ENCODE assay signal across 14 mouse cellular contexts in the genomic region with DNA sequence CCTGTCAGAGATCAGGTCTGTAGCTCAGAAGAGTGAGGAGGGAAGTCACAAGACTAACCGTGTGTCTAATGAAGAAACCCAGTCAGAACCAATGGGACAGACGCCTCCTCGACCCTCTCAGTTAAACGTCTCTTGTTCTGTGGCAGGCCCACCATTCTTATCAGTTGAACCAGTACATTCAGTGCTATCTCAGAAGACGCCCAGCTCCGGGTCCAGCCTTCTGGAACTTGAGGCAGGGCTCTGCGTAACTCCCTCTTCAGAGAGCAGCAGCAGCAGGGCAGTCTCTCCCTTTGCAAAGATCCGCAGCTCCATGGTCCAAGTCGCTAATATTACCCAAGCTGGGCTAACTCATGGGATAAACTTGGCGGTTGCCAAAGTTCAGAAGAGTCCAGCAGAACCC.
"Had no signal": no experiment of that assay in that cellular context is flagged by ENCODE, and none has a peak within 500 bp of the region (broad histone marks: within the 10 kb centered on the region; RNA-seq: fewer than 3 reads in every experiment).

No protein-coding gene starts in this region.

- ATAC-seq: intestine, postnatal 0 days; midbrain, embryonic 15.5 days had no signal

- H3K4me1 ChIP-seq: limb, embryonic 12.5 days; lung, embryonic 15.5 days; stomach, embryonic 15.5 days had no signal

- H3K27me3 ChIP-seq: limb, embryonic 12.5 days; lung, embryonic 15.5 days; midbrain, embryonic 15.5 days; neural tube, embryonic 12.5 days; stomach, embryonic 15.5 days had no signal

- H3K9ac ChIP-seq: limb, embryonic 12.5 days; lung, embryonic 15.5 days; midbrain, embryonic 15.5 days; neural tube, embryonic 12.5 days; stomach, embryonic 15.5 days had no signal

- H3K9me3 ChIP-seq: limb, embryonic 12.5 days; lung, embryonic 15.5 days; midbrain, embryonic 10.5 days; midbrain, embryonic 15.5 days; neural tube, embryonic 12.5 days; stomach, embryonic 15.5 days had no signal

- H3K4me2 ChIP-seq: limb, embryonic 12.5 days; lung, embryonic 15.5 days; midbrain, embryonic 15.5 days; neural tube, embryonic 12.5 days; stomach, embryonic 15.5 days had no signal

- H3K27ac ChIP-seq: limb, embryonic 12.5 days; lung, embryonic 15.5 days; midbrain, embryonic 10.5 days; midbrain, embryonic 15.5 days; neural tube, embryonic 12.5 days; stomach, embryonic 15.5 days had no signal

- H3K4me3 ChIP-seq: layer of hippocampus, adult 2 months; limb, embryonic 12.5 days; lung, embryonic 15.5 days; midbrain, embryonic 10.5 days; midbrain, embryonic 15.5 days; neural tube, embryonic 12.5 days; stomach, embryonic 15.5 days had no signal

- DNase-seq: kidney, adult 8-10 months; kidney, postnatal 10 days; kidney, postnatal 4 days; right cerebral cortex, postnatal 14 days; thymus, adult 2 months; thymus, postnatal 4 days had no signal
